Mouse (Mus musculus) megakaryocyte, embryonic 14.5 days (primary cell): ENCODE measurements around the gene Phkb.

Source experiments
- FLI1 ChIP-seq: IDR thresholded peaks from 2 replicates; pipeline ENCODE4 v1.6.1; 2012; ENCODE audit warnings: low read length, inconsistent platforms, mixed read lengths
- GATA1 ChIP-seq: IDR thresholded peaks from 3 replicates; pipeline ENCODE4 v1.6.1; 2012; ENCODE audit warnings: mixed read lengths, low read length, inconsistent platforms, borderline replicate concordance

- no peak for TF ChIP-seq GATA1
- no peak for TF ChIP-seq FLI1
Measured at GRCm38 (mm10) chr8:86063411-86063810, 222.7 kb downstream of the Phkb start.
